Mouse (Mus musculus) CD4-positive naive resting alpha-beta T cell, adult 76 days (primary cell): ENCODE data around the gene Bend5. TPM values are rescaled to one million over a fixed set of nuclear protein-coding genes. Genes with fewer than 3 reads are reported as not detected.

Experiments used
- total RNA-seq: library from RNA; stranded (reverse); gene quantifications from one replicate; pipeline ENCODE4 v1.2.4, GENCODE M21; 2023

Bend5 gene
- 10.5 TPM for total RNA-seq

GRCm38 (mm10) chr4:111414818-111415488 lies at the start of gene Bend5:
Bend5 (plus strand) TSS chr4:111415006.

